Mouse (Mus musculus) right cerebral cortex, adult 18-20 months (tissue): ENCODE data around the gene Pithd1.
"Not testable (repeated sequence)": the region's sequence is repeated elsewhere in the genome, so short reads cannot be mapped to it uniquely, and the experiment has no call there.

Experiments used
- DNase-seq: peaks from one replicate; pipeline ENCODE4 v3.0.0; 2022; ENCODE audit warnings: mixed read lengths

Gene Pithd1

DNA sequence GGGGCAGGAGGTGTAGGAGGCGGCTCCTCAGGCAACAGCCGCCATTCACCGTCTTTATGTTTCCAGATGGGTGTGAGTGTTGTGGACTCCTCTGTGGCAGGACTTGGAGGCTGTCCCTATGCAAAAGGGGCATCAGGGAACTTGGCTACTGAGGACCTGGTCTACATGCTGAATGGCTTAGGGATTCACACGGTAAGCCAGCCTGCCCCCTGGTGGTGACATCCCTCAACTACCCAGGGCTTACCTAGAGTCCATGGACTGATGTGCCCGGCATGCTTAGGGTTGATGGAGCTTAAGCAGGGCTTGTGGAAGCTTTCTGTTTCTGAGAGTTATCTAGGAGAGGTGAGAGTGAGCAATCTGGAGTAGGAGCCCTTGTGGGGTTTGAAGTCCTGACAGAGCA, 26.3 kb downstream of the Pithd1 start:
- DNase-seq, result peak; percentile 75

DNA sequence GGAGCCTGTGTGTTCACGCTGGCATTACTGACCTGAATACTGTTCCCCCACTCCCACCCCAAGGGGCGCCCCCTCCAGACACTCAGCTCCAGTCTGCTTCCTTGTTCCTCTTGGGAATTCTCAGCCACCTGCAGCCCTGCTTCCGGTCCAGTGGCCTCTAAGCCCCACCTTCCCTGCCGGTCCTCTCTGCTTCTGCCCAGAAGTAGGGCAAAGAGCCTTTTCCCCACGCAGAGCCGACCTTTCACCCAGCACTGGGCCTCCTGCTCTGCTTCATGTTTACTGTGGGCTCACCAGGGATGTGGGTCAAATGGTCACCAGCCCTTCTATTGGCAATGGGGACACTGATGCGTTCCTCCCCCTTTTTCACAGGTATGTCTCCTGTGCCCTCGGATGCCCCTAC, 28.7 kb downstream of the Pithd1 start:
- no peak for DNase-seq

DNA sequence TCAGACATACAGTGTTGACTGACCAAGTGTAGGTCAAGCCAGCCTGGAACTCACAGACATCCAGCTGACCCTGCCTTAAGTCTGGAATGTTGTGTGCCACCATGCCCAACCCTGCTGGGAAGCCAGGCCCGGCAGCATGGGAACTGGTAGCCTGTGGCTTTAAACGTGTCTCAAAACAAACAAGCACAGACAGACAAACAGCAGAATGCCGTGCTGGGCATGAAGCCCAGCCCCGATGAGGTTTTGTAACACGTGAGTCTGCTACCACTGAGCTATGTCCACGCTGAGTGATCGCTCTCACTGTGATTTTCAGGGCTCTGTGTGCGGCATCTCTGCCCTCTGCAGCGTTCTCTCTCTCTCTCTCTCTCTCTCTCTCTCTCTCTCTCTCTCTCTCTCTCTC, 31.2 kb downstream of the Pithd1 start:
- DNase-seq, result no peak

DNA sequence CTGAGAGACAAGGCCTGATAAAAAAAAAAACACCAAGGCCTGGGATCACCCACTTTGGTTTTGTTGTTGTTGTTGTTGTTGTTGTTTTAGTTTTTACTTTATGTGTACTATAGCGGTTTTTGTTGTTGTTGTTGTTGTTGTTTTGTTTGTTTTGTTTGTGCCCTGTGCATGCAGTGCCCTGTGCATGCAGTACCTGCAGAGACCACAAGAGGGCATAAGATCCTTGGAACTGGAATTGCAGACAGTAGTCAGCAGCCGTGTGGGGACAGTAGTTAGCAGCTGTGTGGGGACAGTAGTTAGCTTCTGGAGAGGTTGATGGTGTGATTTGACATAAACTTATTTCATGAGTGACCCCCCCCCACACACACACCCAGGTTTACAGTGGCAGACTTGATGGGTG, 32.8 kb downstream of the Pithd1 start:
- peak; percentile 53 for DNase-seq

DNA sequence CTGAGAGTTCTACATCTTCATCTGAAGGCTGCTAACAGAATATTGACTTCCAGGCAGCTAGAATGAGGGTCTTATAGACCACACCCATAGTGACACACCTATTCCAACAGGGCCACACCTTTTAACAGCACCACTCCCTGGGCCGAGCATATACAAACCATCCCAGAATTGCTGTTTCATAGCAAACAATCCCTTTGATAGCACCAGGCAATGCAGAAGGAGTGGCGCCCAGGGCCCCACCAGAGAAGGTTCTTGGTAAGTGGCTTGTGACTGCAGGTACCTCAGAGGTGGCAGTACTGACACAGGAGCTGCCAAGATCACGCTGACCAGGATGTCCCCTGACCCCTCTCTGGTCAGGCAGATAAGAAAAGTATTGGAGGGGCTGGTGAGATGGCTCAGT, 33.9 kb downstream of the Pithd1 start:
- DNase-seq, result no peak

DNA sequence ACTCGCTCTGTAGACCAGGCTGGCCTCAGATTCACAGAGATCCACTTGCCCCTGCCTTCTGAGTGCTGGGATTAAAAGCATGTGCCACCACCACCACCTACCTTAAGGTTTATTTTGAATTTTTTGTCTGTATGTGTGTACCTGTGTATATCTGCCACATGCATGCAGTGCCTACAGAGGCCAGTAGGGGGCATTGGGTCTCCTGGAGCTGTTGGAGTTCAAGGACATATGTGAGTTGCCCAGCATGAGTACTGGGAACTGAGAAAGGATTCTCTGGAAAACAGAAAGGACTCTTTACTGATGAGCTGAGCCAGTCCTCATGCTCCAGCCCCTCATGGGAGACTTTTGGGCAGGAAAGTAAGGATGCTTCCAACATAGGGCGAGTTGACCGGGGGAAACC, 35.6 kb downstream of the Pithd1 start:
- no peak for DNase-seq

DNA sequence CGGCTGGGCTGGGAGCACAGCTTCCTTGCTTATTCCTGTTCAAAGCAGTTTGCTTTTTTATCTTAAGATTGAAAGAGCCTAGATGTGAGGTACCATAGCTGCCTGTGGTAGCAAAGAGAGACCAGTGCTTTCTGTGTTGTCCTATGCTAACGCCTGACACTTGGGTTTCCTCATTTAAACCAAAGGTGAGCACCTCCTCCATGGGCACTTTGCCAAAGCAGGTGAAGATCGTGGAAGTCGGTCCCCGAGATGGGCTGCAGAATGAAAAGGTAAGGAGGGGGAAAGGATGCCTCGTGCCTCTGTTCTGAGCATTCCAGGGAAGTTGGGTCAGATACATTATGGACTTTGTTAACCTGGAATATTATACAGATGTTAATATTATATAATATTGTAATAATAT, 36.7 kb downstream of the Pithd1 start:
- no peak for DNase-seq

DNA sequence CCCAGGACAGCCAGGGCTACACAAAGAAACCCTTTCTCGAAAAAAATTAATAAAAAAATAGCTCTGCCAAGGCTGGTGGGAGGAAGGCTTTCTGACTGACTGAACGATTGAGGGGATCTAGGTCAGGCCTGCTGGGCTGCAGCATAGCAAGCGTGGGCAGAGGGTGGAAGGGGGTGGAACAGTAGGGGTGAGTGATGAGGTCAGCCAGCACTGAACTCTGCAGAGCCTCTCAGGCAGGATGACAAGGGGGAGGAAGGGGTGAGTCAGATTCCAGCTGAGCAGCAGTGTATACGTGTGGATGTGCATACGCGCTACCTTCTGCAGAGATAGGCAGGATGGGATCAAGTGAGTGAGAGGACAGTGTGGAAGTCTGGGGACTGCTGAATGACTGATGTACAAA, 37.2 kb downstream of the Pithd1 start:
- DNase-seq, result peak; percentile 53

DNA sequence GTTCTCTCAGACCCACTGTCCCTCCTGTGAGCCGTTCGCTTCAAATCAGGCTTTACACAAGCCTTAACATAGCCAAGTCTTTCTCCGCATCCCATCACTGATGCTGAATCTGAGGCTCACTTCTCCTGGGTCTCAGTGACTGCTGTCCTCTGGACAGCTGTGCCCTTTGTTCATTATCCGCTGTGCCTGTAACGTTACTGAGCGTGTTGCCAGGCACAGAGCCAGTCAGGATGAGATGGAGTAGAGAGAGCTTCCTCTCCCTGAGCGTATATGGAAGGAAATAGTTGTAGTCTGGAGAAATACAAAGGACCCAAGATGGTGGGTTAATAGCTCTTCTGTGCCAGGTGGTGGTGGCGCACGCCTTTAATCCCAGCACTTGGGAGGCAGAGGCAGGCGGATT, 37.6 kb downstream of the Pithd1 start:
- DNase-seq, result no peak

DNA sequence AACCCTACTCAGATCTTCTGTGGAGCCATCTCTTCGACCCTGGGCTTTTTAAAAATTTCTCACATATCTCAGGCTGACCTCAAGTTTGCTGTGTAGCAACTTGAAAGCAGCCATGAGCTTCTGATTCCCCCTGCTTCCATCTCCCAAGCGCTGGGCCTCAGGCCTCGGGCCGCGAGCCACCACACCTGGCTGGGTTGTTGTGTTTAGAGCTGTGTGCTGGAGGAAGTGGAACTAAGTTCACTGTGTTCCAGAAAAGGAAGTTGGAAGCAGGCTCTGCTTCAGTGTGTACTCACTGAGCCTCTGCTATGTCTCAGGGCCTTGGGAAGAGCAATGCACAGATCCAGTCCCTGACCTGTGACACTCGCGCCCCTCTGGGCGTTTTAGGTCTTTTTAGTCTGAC, 38.9 kb downstream of the Pithd1 start:
- DNase-seq, result no peak

DNA sequence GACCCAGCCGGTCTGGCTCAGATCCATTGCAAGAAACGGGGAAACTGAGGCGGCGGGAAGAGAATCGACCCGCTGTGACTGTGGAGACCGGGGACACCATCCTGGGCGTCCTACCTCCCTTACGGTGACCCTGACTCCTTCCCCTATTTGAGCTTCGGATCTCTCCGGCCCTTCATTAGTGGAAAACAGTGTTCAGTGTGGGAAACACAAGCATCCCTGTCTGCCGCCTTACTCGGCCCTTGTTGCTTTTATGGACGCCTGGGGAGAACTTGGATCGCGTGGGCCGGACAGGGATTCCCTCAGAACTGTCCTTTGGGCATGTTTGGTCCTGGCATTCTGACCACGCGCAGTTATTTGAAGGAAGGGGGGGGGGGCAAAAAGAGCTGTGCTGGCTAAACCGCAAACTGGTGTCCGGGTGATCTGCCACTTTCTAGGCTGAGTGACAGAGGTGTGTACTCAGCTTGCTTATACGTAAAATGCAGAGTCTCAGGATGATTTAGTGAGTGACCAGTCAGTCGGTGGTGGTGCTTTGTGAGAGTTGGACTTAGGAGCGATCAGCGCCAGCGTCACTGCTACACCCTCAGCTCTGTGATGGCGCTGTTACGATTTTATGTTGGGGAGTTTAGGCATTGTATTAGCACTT, 40.3 kb downstream of the Pithd1 start:
- peak; percentile 38 for DNase-seq

DNA sequence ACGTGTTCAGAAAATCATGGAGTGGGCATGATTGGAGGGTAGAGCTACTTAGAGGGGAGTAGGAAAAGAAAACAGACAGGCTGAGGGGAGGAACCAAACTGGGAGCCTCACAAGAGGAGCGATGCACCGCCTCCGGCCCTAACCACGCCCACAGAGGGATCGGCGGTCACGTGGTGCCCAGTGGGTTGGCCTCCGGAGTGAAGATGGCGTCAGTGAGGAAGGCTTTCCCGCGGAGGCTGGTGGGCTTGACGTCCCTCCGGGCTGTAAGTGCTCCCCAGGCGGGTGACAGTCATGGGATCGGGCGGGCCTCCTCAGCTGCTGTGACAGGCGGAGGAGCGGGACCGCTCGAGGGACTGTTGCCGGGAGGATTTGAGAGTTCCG, 40.8 kb downstream of the Pithd1 start, which contains the start of gene Hmgcl:
TSS of gene Hmgcl (plus strand) at position 171 of the 381 bp plus-strand sequence.
- DNase-seq, result peak; percentile 96

DNA sequence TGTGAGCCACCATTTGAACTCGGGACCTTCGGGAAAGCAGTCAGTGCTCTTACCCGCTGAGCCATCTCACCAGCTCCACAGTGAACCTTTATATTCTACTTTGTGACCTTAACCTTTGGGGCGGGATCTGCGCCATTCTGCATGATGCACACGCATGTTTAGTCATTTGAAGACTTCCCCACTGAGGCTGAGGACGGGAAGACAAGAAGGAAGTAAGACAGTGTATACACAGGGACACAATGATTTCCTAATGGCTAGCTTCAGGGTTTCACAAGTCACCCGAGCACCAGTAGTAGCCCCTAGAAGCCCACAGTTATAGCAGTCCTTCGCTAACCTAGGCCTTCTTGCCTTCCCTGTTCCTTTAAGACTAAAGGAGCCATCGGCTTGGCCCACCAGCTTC, 41.4 kb downstream of the Pithd1 start:
- DNase-seq, result no peak

DNA sequence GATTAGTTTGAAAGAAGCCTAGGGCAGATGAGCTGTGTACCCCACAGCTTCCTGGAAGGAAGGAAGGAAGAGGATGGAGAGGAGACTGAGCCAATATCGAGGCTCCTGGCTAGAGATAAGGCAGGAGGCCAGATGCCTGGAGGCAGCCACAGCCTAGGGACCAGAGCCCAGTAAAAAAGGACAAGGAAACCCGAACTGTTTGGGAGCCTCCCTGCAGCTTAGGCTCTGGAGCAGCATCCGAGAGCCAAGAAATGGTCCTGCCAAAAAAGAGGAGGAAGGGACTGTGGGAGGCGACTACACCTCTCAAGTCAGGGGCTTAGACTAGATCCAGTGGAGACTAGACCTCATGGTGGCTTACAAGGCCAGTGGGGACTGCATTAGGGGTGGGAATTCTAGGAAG, 43.7 kb downstream of the Pithd1 start:
- no peak for DNase-seq

DNA sequence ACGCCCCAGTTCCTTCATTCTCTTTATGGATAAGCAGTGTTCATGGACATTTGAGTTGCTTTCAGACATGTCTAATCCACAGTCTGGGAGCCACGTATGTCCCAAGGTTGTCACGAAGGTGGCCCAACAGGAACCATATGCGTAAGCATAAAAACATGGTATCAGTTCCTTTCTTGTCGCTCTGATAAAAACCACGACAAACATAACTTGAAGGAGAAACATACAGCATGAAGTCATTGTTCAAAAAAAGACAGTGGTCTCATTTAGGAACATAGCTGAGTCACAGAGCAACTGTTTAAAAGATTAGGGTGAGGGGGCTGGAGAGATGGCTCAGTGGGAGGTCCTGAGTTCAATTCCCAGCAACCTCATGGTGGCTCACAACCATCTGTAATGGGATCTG, 44.9 kb downstream of the Pithd1 start:
- no peak for DNase-seq

DNA sequence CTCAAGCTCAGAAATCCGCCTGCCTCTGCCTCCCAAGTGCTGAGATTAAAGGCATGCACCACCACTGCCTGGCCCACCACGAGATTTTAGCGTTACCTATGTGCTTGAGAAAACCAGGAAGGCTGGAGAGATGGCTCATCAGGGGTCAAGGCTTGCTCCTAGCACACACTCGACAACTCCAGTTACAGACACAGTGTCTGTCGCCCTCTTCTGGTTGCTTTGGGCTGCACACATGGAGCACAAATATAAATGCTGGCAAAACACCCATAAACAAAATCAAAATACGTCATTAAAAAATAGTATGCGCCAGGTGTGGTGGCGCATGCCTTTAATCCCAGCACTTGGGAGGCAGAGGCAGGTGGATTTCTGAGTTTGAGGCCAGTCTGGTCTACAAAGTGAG, 46.0 kb downstream of the Pithd1 start:
- DNase-seq, result not testable (repeated sequence)

DNA sequence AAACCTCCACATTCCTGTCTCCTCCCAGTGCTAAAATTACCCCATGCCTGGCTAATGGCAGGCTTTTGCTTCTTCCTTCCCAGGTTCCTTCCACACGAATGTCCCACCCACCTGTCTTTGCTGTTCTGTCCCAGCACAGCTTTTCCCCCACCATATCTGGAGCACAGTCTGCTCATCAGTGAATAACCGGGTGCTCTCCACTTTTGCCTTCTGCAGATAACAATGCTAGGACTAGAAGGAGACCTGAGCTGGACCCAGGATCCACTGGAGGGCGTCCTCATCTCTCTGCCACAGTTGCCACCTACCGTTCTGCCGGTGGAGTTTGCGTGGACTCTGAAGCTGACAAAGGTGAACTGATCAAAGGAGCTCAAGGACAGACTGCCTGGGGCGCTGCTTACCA, 48.2 kb downstream of the Pithd1 start:
- DNase-seq, result no peak

DNA sequence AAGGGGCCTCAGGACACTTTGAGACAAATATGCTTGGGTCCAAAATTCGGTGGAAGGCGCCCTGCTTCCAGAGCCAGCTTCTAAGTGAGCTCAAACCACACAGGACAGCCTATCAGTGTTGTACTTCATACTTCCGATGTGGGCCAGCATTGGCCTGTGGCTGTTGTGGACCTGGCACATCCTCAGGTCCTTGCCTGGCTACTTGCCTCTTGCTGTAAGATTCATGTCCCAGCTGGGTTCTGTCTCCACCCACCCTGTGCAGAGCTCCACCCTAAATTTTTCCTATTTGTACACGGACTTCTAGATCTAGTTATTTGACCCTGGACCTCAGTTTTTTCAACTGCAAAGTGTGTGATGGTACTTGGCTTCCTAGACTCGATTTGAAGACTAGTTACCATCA, 51.6 kb downstream of the Pithd1 start:
- no peak for DNase-seq

DNA sequence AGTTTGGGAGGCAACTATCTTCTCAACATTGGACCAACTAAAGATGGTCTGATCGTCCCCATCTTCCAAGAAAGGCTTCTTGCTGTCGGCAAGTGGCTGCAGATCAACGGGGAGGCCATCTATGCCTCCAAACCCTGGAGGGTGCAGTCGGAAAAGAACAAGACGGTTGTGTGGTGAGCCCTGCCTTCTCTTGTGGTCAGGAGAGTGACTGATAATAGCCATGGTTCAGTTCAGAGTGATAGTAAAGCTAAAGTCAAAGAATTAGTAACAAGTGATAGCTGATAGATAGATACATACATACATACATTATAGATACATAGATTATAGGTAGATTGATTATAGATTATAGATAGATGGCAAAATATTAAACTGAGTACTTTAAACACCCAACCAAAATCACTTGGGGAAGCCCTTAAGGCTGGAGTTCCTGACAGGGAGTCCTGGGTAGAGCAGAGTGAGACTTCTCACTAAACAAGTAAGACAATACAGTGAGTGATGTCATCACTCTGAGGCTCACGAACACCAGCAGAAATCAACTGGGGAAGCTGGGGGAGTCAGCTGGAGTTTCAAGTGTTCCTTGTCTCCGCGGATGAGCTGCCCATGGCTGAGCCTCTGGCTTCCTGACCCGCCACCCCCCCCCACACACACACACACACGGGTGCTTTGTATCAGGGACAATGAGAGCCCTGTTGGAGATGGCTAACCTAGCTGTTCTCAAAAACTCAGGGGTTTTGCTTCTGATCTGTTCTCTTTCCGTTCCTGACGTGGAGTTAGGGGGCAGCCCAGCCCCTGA, 52.2 kb downstream of the Pithd1 start:
- no peak for DNase-seq

DNA sequence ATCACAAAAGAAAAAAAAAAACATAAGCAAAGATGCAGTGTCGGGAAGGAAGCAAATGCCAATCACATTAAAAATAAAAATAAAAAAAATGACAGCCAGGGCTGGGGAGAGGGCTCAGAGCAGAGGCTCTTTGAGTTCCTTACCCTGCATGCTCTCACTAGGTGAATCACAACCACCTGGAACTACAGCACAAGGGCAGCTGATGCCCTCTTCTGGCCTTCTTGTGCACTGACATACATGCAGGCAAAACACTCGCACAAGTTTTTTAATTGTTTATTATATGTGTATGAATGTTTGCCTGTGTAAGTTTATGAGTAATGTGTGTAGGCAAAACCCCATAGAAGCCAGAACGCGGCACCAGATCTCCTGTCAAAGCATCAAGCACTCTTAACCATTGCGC, 55.2 kb downstream of the Pithd1 start:
- no peak for DNase-seq

DNA sequence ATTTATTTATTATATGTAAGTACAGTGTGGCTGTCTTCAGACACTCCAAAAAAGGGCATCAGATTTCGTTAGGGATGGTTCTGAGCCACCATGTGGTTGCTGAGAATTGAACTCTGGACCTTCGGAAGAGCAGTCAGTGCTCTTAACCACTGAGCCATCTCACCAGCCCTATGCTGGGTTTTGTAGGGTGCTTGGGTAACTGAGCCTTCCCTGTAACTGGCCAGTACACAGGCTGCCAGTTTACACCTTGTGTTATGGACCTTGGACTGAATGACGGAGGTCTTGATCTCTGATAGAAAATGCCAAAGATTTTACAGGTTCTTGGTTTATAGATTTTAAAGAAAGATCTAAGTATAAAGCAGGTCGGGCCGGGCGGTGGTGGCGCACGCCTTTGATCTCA, 56.8 kb downstream of the Pithd1 start:
- DNase-seq, result no peak

DNA sequence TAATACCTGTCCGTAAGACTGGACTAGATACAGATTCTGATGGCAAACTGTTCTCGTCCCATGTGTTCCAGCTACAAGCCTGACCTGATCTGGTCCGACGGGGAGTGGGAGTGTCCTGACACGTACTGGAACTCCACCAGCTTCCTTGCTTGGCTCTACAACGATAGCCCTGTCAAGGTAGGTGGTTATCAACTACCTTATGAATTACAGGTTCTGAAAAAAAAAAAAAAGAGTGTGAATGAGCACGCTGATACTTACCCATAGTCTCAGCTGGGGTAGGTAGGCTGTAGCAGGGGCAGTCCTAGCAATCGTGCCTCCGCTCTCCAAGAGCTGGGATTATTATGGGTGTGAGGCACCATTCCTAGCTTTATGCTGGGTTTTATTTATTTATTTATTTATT, 57.2 kb downstream of the Pithd1 start:
- no peak for DNase-seq

DNA sequence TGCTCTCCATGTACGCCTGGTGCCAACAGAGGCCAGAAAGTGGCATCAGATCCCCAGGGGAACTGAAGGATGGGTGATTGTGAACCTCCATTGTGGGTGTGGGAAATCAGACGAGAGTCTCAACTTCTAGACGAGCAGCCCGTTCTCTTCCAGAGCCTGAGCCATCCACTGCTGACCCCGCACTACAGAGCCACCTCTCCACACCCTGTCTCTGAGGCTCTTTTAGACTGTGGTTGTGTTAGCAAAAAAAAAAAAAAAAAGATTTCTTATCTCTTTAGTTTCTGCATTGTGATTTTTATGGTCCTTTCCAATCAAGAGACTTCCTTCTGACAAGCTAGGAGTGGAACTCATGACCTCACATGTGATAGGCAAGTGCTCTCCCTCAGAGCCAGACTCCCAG, 57.7 kb downstream of the Pithd1 start:
- no peak for DNase-seq

DNA sequence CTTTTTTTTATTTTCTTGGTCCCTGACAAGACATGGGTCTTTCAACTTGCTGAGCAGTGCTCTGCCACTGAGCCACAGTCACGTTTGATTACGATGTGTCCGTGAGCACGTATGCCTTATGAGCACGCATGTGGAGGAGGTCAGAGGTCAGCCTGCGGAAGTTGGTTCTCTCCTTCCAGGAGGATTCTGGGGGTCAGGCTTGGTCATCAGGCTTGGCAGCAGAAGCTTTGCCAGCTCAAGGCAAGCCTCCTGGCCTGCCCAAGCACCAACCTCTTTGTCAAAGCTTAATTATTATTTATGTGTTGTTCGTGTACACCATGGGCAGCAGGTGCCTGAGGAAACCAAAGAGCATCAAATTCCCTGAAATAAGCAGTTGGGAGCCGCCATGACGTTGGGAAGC, 58.7 kb downstream of the Pithd1 start:
- DNase-seq, result no peak

DNA sequence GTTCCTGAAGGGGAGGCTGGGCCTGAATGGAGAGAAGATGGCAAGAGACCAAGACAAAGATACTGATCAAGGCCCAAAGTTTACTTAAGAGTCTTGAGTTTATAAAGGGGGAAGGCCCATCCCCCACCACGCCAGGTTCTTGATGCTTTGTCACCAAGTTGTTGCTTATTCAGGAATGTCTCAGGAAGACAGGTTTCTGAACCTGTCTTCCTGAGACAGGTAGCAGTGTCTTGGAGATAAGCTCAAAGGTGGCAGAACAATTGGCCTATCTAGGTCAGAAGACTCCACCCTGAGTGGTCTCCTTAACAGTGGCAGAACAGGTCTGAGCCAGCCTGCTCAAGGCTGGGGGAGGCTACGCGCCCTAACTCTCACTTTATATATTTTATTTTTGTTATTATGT, 60.2 kb downstream of the Pithd1 start:
- DNase-seq, result no peak
